In genomic region chr2:141740318-141740717, GRCm38 (mm10) we compare ENCODE assay signal across 20 mouse cellular contexts.
DNase-seq lines count a peak whose midpoint lies in the region; ATAC-seq and TF ChIP-seq lines count a peak whose summit lies in the region.
"Had no signal": no experiment of that assay in that cellular context is flagged by ENCODE, and none has a peak within 500 bp of the region (broad histone marks: within the 10 kb centered on the region; RNA-seq: fewer than 3 reads in every experiment).

No protein-coding gene starts in this region.

- no peak overlapping the region for H3K4me2 ChIP-seq in forebrain, embryonic 13.5 days
- no peak overlapping the region for H3K4me2 ChIP-seq in forebrain, embryonic 12.5 days
- no peak overlapping the region for H3K4me2 ChIP-seq in midbrain, embryonic 15.5 days
- H3K4me2 ChIP-seq in midbrain, embryonic 14.5 days (ENCODE audit: low read length), result no peak overlapping the region
- H3K4me2 ChIP-seq in hindbrain, embryonic 11.5 days (replicated peaks; ENCODE audit: low read depth, low read length), result no peak overlapping the region
- no peak overlapping the region for H3K4me2 ChIP-seq in midbrain, postnatal 0 days (ENCODE audit: low read depth, low read length, poor library complexity, severe bottlenecking)
- H3K4me2 ChIP-seq: heart, embryonic 11.5 days; liver, embryonic 12.5 days; lung, embryonic 14.5 days had no signal

- peak; percentile 73; the same call in 1 of the 2 replicates for ATAC-seq in forebrain, embryonic 13.5 days
- no peak for ATAC-seq in forebrain, embryonic 12.5 days (ENCODE audit: low FRiP score)
- ATAC-seq in midbrain, embryonic 15.5 days (replicated peaks), result 0 out of 2 replicates have a peak, but pooled peaks have one; percentile 42
- no peak; the same call in 1 of the 2 replicates for ATAC-seq in midbrain, embryonic 14.5 days (ENCODE audit: low FRiP score, low TSS enrichment)
- ATAC-seq in hindbrain, embryonic 11.5 days (ENCODE audit: low FRiP score), result peak; percentile 80
- ATAC-seq in midbrain, postnatal 0 days (ENCODE audit: low FRiP score), result peak; percentile 58; the same call in 1 of the 2 replicates
- ATAC-seq in megakaryocyte-erythroid progenitor cell, adult 5-6 weeks (replicated peaks; ENCODE audit: low FRiP score, low TSS enrichment, poor library complexity, severe bottlenecking), result no peak
- ATAC-seq: intestine, postnatal 0 days; liver, embryonic 12.5 days had no signal

- 54% methylated on average over 5 of the region's 5 CpGs for WGBS in forebrain, embryonic 13.5 days
- 74% methylated on average over 5 of the region's 5 CpGs for WGBS in forebrain, embryonic 12.5 days
- 49% methylated on average over 5 of the region's 5 CpGs for WGBS in midbrain, embryonic 15.5 days
- 45% methylated on average over 5 of the region's 5 CpGs for WGBS in midbrain, embryonic 14.5 days
- 50% methylated on average over 5 of the region's 5 CpGs for WGBS in hindbrain, embryonic 11.5 days
- 49% methylated on average over 5 of the region's 5 CpGs for WGBS in midbrain, postnatal 0 days

- H3K36me3 ChIP-seq in forebrain, embryonic 13.5 days (ENCODE audit: poor library complexity, severe bottlenecking), result no peaks in the 10 kb centered on the region
- H3K36me3 ChIP-seq in forebrain, embryonic 12.5 days (replicated peaks), result no peaks in the 10 kb centered on the region
- H3K36me3 ChIP-seq in midbrain, embryonic 15.5 days (replicated peaks), result no peaks in the 10 kb centered on the region
- H3K36me3 ChIP-seq in midbrain, embryonic 14.5 days (ENCODE audit: control insufficient read depth, insufficient read depth, low read length), result no peaks in the 10 kb centered on the region
- H3K36me3 ChIP-seq in hindbrain, embryonic 11.5 days (ENCODE audit: control insufficient read depth, insufficient read depth, low read length), result no peaks in the 10 kb centered on the region
- H3K36me3 ChIP-seq in midbrain, postnatal 0 days (ENCODE audit: insufficient read depth, low read length), result no peaks in the 10 kb centered on the region
- H3K36me3 ChIP-seq: liver, embryonic 12.5 days had no signal

- no peak overlapping the region for H3K9ac ChIP-seq in forebrain, embryonic 13.5 days
- H3K9ac ChIP-seq in forebrain, embryonic 12.5 days, result no peak overlapping the region
- H3K9ac ChIP-seq in midbrain, embryonic 15.5 days, result no peak overlapping the region
- H3K9ac ChIP-seq in midbrain, embryonic 14.5 days (replicated peaks; ENCODE audit: low read length), result no peak overlapping the region
- no peak overlapping the region for H3K9ac ChIP-seq in hindbrain, embryonic 11.5 days (ENCODE audit: low read depth, low read length)
- H3K9ac ChIP-seq in midbrain, postnatal 0 days (replicated peaks; ENCODE audit: low read length, poor library complexity, severe bottlenecking), result no peak overlapping the region
- H3K9ac ChIP-seq: liver, embryonic 12.5 days; lung, embryonic 14.5 days had no signal

- H3K27ac ChIP-seq in forebrain, embryonic 13.5 days, result no peak overlapping the region
- H3K27ac ChIP-seq in forebrain, embryonic 12.5 days, result no peak overlapping the region
- no peak overlapping the region for H3K27ac ChIP-seq in midbrain, embryonic 15.5 days
- no peak overlapping the region for H3K27ac ChIP-seq in midbrain, embryonic 14.5 days (replicated peaks; ENCODE audit: low read depth, low read length)
- no peak overlapping the region for H3K27ac ChIP-seq in hindbrain, embryonic 11.5 days (ENCODE audit: low read depth, low read length)
- no peak overlapping the region for H3K27ac ChIP-seq in midbrain, postnatal 0 days (ENCODE audit: low read depth, low read length)
- H3K27ac ChIP-seq: kidney, postnatal 0 days; liver, embryonic 12.5 days had no signal

- no peak for DNase-seq in midbrain, embryonic 14.5 days
- DNase-seq in hindbrain, embryonic 11.5 days (ENCODE audit: low spot score), result peak; percentile 19
- DNase-seq in midbrain, postnatal 0 days (ENCODE audit: low spot score), result peak; percentile 76
- no peak for DNase-seq in adrenal gland, adult 8-10 months
- DNase-seq: adrenal gland, postnatal 36 days; cerebellum, adult 9-11 months; embryo, embryonic 11 days; gastrocnemius, postnatal 36 days; heart, postnatal 4 days; lung, embryonic 14.5 days; lung, postnatal 4 days; thymus, adult 18-20 months had no signal

- H3K4me1 ChIP-seq in forebrain, embryonic 13.5 days, result no peaks in the 10 kb centered on the region
- no peaks in the 10 kb centered on the region for H3K4me1 ChIP-seq in forebrain, embryonic 12.5 days
- no peaks in the 10 kb centered on the region for H3K4me1 ChIP-seq in midbrain, embryonic 15.5 days
- no peaks in the 10 kb centered on the region for H3K4me1 ChIP-seq in midbrain, embryonic 14.5 days (ENCODE audit: control insufficient read depth, insufficient read depth, low read length)
- no peaks in the 10 kb centered on the region for H3K4me1 ChIP-seq in hindbrain, embryonic 11.5 days (replicated peaks; ENCODE audit: control insufficient read depth, insufficient read depth, low read length)
- H3K4me1 ChIP-seq in midbrain, postnatal 0 days (ENCODE audit: insufficient read depth, low read length), result no peaks in the 10 kb centered on the region
- H3K4me1 ChIP-seq: liver, embryonic 12.5 days had no signal

- H3K4me3 ChIP-seq in forebrain, embryonic 13.5 days, result no peak overlapping the region
- no peak overlapping the region for H3K4me3 ChIP-seq in forebrain, embryonic 12.5 days (replicated peaks)
- no peak overlapping the region for H3K4me3 ChIP-seq in midbrain, embryonic 15.5 days
- H3K4me3 ChIP-seq in midbrain, embryonic 14.5 days (replicated peaks; ENCODE audit: low read depth, low read length), result no peak overlapping the region
- no peak overlapping the region for H3K4me3 ChIP-seq in hindbrain, embryonic 11.5 days (ENCODE audit: low read depth, low read length)
- H3K4me3 ChIP-seq in midbrain, postnatal 0 days (ENCODE audit: low read depth, low read length), result no peak overlapping the region
- H3K4me3 ChIP-seq: liver, embryonic 12.5 days had no signal

- no peaks in the 10 kb centered on the region for H3K27me3 ChIP-seq in forebrain, embryonic 13.5 days
- no peaks in the 10 kb centered on the region for H3K27me3 ChIP-seq in forebrain, embryonic 12.5 days
- H3K27me3 ChIP-seq in midbrain, embryonic 15.5 days (replicated peaks), result no peaks in the 10 kb centered on the region
- H3K27me3 ChIP-seq in midbrain, embryonic 14.5 days (ENCODE audit: control insufficient read depth, insufficient read depth, low read length), result no peaks in the 10 kb centered on the region
- no peaks in the 10 kb centered on the region for H3K27me3 ChIP-seq in hindbrain, embryonic 11.5 days (ENCODE audit: control insufficient read depth, insufficient read depth, low read length)
- no peaks in the 10 kb centered on the region for H3K27me3 ChIP-seq in midbrain, postnatal 0 days (ENCODE audit: insufficient read depth, low read length)
- H3K27me3 ChIP-seq: liver, embryonic 12.5 days had no signal

- no peaks in the 10 kb centered on the region for H3K9me3 ChIP-seq in forebrain, embryonic 13.5 days (replicated peaks)
- H3K9me3 ChIP-seq in forebrain, embryonic 12.5 days, result no peaks in the 10 kb centered on the region
- no peaks in the 10 kb centered on the region for H3K9me3 ChIP-seq in midbrain, embryonic 15.5 days
- no peaks in the 10 kb centered on the region for H3K9me3 ChIP-seq in midbrain, embryonic 14.5 days (ENCODE audit: control insufficient read depth, low read length)
- H3K9me3 ChIP-seq in hindbrain, embryonic 11.5 days (ENCODE audit: control insufficient read depth, low read length), result no peaks in the 10 kb centered on the region
- H3K9me3 ChIP-seq in midbrain, postnatal 0 days (ENCODE audit: low read length), result no peaks in the 10 kb centered on the region
- H3K9me3 ChIP-seq: liver, embryonic 12.5 days had no signal

- TF ChIP-seq CTCF in midbrain, postnatal 0 days (IDR thresholded peaks at IDR 0.05), result no peak

Comparison
In these comparisons a context has a peak if more than half of its experiments do, and no peak if none do; other contexts are left out.
1. ATAC-seq: peak in forebrain, embryonic 13.5 days (single experiment), midbrain, embryonic 15.5 days (single experiment), hindbrain, embryonic 11.5 days (single experiment) and midbrain, postnatal 0 days (single experiment); none in forebrain, embryonic 12.5 days (single experiment), midbrain, embryonic 14.5 days (single experiment) and megakaryocyte-erythroid progenitor cell, adult 5-6 weeks (single experiment).
2. DNase-seq: peak in hindbrain, embryonic 11.5 days (single experiment) and midbrain, postnatal 0 days (single experiment); none in midbrain, embryonic 14.5 days (single experiment) and adrenal gland, adult 8-10 months (single experiment).